Mouse (Mus musculus): ENCODE measurements around the gene Ptges. TPM values are rescaled to one million over a fixed set of nuclear protein-coding genes. Genes with fewer than 3 reads are reported as not detected.

Ptges gene
- polyA plus RNA-seq, 1 experiment from 2014 or later, result 0.18 TPM

DNA sequence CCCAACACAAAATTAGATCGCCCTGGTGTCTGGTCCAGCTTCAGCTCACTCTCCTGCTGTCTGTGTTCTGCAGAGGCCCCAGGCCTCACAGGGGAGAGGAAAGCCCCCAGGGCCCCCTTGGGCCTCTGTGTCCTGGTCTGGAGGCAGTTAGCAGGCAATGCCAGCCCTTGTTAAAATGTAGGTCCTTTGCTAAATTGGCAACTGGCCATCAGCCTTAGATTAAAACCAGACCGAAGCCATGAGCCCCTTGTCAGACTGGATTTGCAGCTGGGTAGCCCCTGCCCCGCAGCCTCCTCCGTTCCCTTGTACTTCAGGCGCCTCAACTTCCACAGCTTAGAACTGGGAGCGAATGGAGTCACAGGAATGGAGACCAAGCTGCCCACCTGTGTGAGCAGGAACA lies 57.0 kb downstream of the Ptges start:
- Histone ChIP-seq H3K9ac (no peak overlapping the region), H3K4me2 (no peak overlapping the region), H3K27ac (no peak overlapping the region), H3K4me3 (replicated peaks) (no peak overlapping the region), H3K4me1 (replicated peaks) (no peaks in the 10 kb centered on the region), H3K36me3 (no peaks in the 10 kb centered on the region), H3K9me3 (replicated peaks) (no peaks in the 10 kb centered on the region), H3K27me3 (no peaks in the 10 kb centered on the region)
- DNase-seq, result no peak
- 71% methylated on average over 6 of the region's 6 CpGs for WGBS (ENCODE audit: insufficient replicate concordance)
- ATAC-seq (ENCODE audit: low read depth), result no peak

DNA sequence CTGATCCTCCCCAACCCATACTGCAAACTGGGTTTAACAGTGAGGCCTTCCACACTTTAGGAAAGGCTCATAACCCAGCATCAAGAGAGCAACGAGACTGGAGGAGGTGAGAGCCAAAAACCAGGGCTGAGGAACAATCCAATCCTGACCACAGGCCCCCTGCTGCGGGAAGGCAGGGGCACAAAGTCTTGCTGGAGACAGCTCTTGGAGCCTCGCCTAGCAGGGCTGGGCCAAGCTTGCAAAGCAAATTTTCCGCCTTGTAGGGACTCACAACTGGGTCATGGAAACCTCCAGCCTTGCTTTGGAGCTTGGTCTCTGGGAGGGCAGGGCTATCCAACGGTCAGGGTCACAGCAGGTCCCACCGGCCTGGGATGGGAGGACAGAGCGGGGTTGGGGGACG lies 58.8 kb downstream of the Ptges start:
- 61% methylated on average over 8 of the region's 8 CpGs for WGBS (ENCODE audit: insufficient replicate concordance)

DNA sequence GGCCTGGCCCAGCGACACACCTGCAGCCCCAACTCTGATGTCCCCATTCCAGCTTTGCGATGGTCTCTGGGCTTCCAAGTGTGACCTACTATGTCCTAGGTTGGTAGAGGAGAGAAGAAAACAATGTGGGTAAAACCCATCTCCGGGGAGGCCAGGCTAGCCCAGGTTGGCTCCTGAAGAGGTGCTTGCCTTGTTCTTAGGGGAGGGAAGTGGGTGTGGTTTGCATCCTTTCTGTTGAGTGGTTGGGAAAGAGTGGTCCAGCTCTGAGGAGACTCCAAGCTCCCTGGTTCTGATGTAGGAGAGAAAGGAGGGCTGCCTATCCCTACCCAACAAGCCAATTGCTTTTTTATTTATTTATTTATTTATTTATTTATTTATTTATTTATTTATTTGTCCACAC lies 64.2 kb downstream of the Ptges start:
- no peak overlapping the region for H3K4me3 ChIP-seq (replicated peaks)
- H3K4me2 ChIP-seq, result peak overlapping the region; percentile 44; the same call in 1 of the 2 replicates
- no peak for DNase-seq
- 42% methylated on average over 3 of the region's 3 CpGs for WGBS (ENCODE audit: insufficient replicate concordance)
- no peaks in the 10 kb centered on the region for H3K36me3 ChIP-seq
- no peak overlapping the region for H3K9ac ChIP-seq
- H3K4me1 ChIP-seq (replicated peaks), result peaks cover 7% of the 10 kb centered on the region
- no peak overlapping the region for H3K27ac ChIP-seq
- peaks cover 52% of the 10 kb centered on the region for H3K27me3 ChIP-seq
- no peak for ATAC-seq (ENCODE audit: low read depth)
- no peaks in the 10 kb centered on the region for H3K9me3 ChIP-seq (replicated peaks)

More for the DNA sequence above, 58.8 kb downstream of the Ptges start:
- Histone ChIP-seq H3K27ac (no peak overlapping the region), H3K9ac (no peak overlapping the region), H3K27me3 (peaks cover 14% of the 10 kb centered on the region), H3K9me3 (replicated peaks) (no peaks in the 10 kb centered on the region), H3K4me2 (no peak overlapping the region), H3K36me3 (no peaks in the 10 kb centered on the region), H3K4me1 (replicated peaks) (no peaks in the 10 kb centered on the region), H3K4me3 (replicated peaks) (no peak overlapping the region)
- no peak for DNase-seq
- no peak for ATAC-seq (ENCODE audit: low read depth)

DNA sequence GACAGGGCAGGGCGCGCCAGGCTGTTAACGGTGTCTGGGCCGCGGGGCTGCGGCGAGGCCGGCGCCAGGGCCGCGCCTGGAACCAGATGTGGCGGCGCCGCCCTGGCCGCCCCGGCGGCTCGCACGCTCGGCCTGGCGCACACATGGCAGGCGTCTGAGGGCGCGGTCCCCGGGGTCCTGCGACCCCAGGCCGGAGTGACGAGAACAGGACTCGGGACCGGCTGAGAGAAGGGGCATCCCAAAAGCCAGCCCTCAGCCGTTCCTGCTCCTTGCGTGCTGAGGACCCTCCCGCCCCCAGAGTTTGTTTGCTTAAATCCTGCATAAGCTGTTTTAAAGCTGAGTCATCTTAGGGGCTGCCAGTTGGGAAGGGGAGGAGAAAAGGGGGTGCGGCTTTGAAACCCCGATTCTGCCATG lies 64.7 kb downstream of the Ptges start:
- Histone ChIP-seq H3K27ac (no peak overlapping the region), H3K4me2 (peak overlapping the region; percentile 44), H3K4me3 (replicated peaks) (peak overlapping the region; percentile 18; the same call in 1 of the 2 replicates), H3K9me3 (replicated peaks) (no peaks in the 10 kb centered on the region), H3K36me3 (no peaks in the 10 kb centered on the region), H3K9ac (no peak overlapping the region), H3K4me1 (replicated peaks) (peaks cover 7% of the 10 kb centered on the region), H3K27me3 (peaks cover 52% of the 10 kb centered on the region)
- 5% methylated on average over 35 of the region's 35 CpGs for WGBS (ENCODE audit: insufficient replicate concordance)
- ATAC-seq (ENCODE audit: low read depth) (no peak), DNase-seq (no peak)

DNA sequence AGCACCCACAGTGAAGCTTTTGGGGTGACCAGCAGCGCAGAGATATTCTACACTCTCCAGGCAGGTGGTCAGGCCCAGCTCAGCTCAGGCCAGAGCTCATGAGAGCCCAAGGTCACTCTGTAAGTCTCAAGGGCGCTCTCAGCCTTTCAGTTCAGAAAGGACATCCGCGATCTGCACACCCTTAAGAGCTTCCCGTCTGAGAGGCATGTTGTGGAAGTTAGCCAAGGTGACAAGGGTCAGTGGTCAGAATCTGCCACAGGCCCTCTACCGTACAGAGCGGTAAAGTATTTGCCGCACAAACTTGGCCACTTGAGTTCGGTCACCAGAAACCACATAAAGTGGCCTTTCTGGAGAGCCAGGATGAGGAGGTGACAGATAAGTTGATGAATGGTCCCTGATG lies 66.1 kb downstream of the Ptges start:
- H3K27me3 ChIP-seq, result peaks cover 52% of the 10 kb centered on the region
- H3K36me3 ChIP-seq, result no peaks in the 10 kb centered on the region
- 39% methylated on average over 9 of the region's 9 CpGs for WGBS (ENCODE audit: insufficient replicate concordance)
- no peak for ATAC-seq (ENCODE audit: low read depth)
- H3K9me3 ChIP-seq (replicated peaks), result no peaks in the 10 kb centered on the region
- H3K4me2 ChIP-seq, result no peak overlapping the region
- no peak overlapping the region for H3K27ac ChIP-seq
- no peak overlapping the region for H3K9ac ChIP-seq
- peaks cover 7% of the 10 kb centered on the region for H3K4me1 ChIP-seq (replicated peaks)
- H3K4me3 ChIP-seq (replicated peaks), result no peak overlapping the region
- no peak for DNase-seq

DNA sequence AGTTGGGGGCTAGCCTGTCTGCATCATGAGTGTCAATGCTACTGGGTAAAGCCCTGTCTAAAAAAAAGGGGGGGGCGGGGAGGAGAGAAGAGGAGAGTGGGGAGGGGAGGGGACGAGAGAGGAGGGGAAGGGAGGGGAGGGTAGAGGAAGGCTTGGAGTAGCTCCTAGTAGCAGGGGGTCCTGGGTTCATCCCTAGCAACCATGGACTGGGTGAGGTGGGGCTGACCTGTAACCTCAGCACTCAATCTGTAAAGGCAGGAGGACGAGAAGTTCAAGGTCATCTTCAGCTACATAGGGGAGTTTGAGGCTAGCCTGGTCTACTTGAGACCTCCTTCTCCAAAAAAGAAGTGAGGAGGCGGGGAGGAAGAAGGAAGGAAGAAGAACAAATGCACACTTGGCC lies 67.6 kb downstream of the Ptges start:
- 40% methylated on average over 4 of the region's 4 CpGs for WGBS (ENCODE audit: insufficient replicate concordance)
- no peak overlapping the region for H3K27ac ChIP-seq
- H3K27me3 ChIP-seq, result peaks cover 53% of the 10 kb centered on the region
- H3K4me2 ChIP-seq, result no peak overlapping the region
- no peak overlapping the region for H3K4me3 ChIP-seq (replicated peaks)
- H3K4me1 ChIP-seq (replicated peaks), result peaks cover 7% of the 10 kb centered on the region
- H3K9ac ChIP-seq, result no peak overlapping the region
- ATAC-seq (ENCODE audit: low read depth) (no peak), DNase-seq (no peak)
- H3K36me3 ChIP-seq, result no peaks in the 10 kb centered on the region
- no peaks in the 10 kb centered on the region for H3K9me3 ChIP-seq (replicated peaks)

DNA sequence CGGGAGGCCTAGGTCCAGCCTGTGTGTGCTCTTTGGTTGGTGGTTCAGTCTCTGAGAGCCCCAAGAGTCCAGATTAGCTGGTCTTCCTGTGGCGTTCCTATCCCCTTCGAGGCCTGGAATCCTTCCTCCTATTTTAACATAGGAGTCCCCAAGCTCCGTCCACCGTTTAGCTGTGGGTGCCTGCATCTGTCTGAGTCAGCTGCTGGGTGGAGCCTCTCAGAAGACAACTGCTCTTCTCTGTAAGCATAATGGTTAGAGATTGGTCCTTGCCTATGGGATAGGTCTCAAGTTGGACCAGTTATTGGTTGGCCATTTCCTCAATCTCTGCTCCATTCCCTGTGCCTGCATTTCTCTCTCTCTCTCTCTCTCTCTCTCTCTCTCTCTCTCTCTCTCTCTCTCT lies 69.9 kb downstream of the Ptges start:
- no peaks in the 10 kb centered on the region for H3K9me3 ChIP-seq (replicated peaks)
- H3K27ac ChIP-seq, result no peak overlapping the region
- no peak overlapping the region for H3K4me2 ChIP-seq
- 51% methylated on average over 5 of the region's 5 CpGs for WGBS (ENCODE audit: insufficient replicate concordance)
- no peak overlapping the region for H3K4me3 ChIP-seq (replicated peaks)
- H3K9ac ChIP-seq, result no peak overlapping the region
- DNase-seq, result no peak
- ATAC-seq (ENCODE audit: low read depth), result no peak
- no peaks in the 10 kb centered on the region for H3K36me3 ChIP-seq
- peaks cover 30% of the 10 kb centered on the region for H3K27me3 ChIP-seq
- H3K4me1 ChIP-seq (replicated peaks), result peaks cover 5% of the 10 kb centered on the region

DNA sequence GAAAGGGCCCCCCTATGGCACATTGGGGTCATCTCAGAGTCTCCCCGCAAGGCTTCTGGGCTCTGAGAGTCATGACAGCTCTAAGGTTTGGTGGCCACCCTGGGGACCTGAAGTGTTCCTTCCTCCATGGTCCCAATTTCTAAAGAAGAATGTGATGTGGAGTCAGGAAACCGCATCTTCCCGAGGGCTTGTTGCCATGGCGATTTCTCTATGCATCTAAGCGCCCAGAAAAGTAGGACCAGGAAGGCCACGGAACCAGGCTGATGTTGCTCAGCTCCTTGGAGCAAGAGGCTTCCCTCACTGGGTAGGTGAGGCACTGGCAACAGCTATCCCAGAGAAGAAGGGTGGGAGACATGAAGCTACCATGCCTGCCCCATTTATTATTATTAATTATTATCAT lies 72.6 kb downstream of the Ptges start:
- no peak overlapping the region for H3K4me3 ChIP-seq (replicated peaks)
- no peak overlapping the region for H3K4me2 ChIP-seq
- no peak for ATAC-seq (ENCODE audit: low read depth)
- H3K4me1 ChIP-seq (replicated peaks), result no peaks in the 10 kb centered on the region
- no peak for DNase-seq
- no peaks in the 10 kb centered on the region for H3K36me3 ChIP-seq
- no peak overlapping the region for H3K27ac ChIP-seq
- WGBS (ENCODE audit: insufficient replicate concordance), result 65% methylated on average over 6 of the region's 6 CpGs
- no peak overlapping the region for H3K9ac ChIP-seq
- peaks cover 23% of the 10 kb centered on the region for H3K27me3 ChIP-seq
- no peaks in the 10 kb centered on the region for H3K9me3 ChIP-seq (replicated peaks)

DNA sequence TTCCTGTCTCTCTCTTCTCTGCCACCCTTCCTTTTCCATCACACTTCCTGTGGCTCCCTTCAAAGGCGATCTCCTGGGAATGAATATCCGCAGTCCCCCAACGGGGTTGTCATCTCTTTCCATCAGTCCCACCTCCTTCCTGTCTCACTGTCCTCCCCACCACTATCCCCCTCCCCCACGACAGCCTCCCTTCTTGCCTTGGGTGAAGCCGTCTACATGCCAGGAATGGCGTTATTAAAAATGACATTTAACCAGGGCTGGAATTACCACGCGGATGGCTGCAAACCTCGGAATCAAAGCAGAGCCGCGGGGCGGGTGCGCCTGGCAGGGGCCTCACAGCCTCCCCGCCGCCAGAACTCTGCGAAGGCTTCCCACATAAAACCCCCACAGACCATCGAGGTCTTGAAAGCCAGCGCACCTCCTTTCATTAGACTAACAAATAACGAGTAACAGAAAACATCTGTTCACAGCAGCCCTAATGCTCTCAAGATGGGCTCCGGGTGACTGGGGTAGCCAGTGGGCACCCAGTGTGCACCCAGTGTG lies 76.8 kb downstream of the Ptges start:
- no peak overlapping the region for H3K4me2 ChIP-seq
- peaks cover 56% of the 10 kb centered on the region for H3K27me3 ChIP-seq
- H3K4me3 ChIP-seq (replicated peaks), result no peak overlapping the region
- no peaks in the 10 kb centered on the region for H3K9me3 ChIP-seq (replicated peaks)
- 34% methylated on average over 20 of the region's 20 CpGs for WGBS (ENCODE audit: insufficient replicate concordance)
- H3K4me1 ChIP-seq (replicated peaks), result no peaks in the 10 kb centered on the region
- ATAC-seq (ENCODE audit: low read depth) (no peak), DNase-seq (no peak)
- H3K27ac ChIP-seq, result no peak overlapping the region
- H3K9ac ChIP-seq, result no peak overlapping the region
- no peaks in the 10 kb centered on the region for H3K36me3 ChIP-seq

DNA sequence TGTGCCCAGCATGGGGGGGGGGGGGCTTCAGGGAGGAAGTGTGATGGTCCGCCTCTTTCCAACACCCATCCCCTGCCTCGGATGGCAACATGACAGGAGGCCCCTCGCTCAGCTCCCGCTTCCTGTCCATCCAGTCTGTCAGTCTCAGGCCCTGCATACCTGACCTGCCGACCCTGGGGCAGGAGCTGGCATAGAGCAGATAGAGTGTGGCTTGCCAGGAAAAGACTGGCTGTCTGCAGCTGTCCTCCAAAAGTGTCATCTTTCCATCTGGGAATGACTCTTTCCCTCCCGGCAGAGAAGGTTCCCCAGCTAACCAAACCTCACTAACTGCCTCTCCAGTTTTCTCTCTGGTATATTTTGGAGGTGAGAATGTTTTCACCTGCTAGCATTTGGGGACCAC lies 79.1 kb downstream of the Ptges start:
- ATAC-seq (ENCODE audit: low read depth) (no peak), DNase-seq (no peak)
- no peaks in the 10 kb centered on the region for H3K36me3 ChIP-seq
- H3K4me1 ChIP-seq (replicated peaks), result 0 out of 2 replicates have a peak, but pooled peaks cover 4% of the 10 kb centered on the region
- H3K27ac ChIP-seq, result no peak overlapping the region
- WGBS (ENCODE audit: insufficient replicate concordance), result 32% methylated on average over 6 of the region's 6 CpGs
- H3K4me2 ChIP-seq, result no peak overlapping the region
- peaks cover 74% of the 10 kb centered on the region for H3K27me3 ChIP-seq
- no peaks in the 10 kb centered on the region for H3K9me3 ChIP-seq (replicated peaks)
- no peak overlapping the region for H3K4me3 ChIP-seq (replicated peaks)
- no peak overlapping the region for H3K9ac ChIP-seq

DNA sequence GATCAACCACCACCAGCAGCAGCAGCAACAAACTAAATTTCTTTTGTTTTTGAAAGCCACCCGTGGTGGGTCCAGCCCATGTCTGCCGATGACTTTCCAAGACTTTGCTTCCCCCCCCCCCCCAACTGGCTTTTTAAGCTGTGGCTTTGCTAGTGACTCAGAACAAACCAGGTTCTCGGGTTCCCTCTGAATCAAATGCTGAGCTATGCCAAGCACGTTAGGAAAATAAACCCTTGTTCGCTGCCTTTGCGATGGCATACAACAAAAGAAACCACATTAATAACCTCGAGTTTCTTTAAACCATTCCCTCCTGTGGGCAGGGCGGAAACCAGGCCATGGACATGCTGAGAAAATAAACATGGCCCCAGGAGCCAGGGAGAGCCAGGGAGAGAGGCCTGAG lies 81.5 kb downstream of the Ptges start:
- H3K9me3 ChIP-seq (replicated peaks), result no peaks in the 10 kb centered on the region
- H3K27ac ChIP-seq, result no peak overlapping the region
- DNase-seq (no peak), ATAC-seq (ENCODE audit: low read depth) (no peak)
- no peak overlapping the region for H3K9ac ChIP-seq
- peaks cover 9% of the 10 kb centered on the region; the same call in 1 of the 2 replicates for H3K4me1 ChIP-seq (replicated peaks)
- WGBS (ENCODE audit: insufficient replicate concordance), result 56% methylated on average over 8 of the region's 8 CpGs
- H3K36me3 ChIP-seq, result no peaks in the 10 kb centered on the region
- peaks cover 90% of the 10 kb centered on the region for H3K27me3 ChIP-seq
- H3K4me2 ChIP-seq, result no peak overlapping the region
- H3K4me3 ChIP-seq (replicated peaks), result no peak overlapping the region

DNA sequence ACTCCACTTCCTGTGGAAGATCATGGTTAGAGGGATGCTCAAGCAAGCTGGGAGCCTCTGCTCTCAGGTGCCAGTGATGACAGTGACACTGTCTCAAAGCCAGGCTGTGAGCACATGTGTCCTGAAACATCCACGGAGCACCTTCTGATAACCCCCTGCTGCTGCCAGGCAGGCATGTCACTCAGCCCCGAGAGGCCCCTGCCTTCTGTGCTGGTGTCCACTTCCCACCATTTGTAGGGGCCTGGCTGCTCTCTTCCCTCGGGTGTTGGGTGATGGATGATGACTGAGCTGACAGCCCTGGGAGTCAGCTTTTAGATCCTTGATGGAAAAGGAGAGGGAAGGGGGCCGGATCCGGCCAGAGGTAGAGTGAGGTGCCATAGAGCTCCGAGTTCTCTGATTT lies 82.9 kb downstream of the Ptges start:
- Histone ChIP-seq H3K27me3 (peaks cover 90% of the 10 kb centered on the region), H3K9me3 (replicated peaks) (no peaks in the 10 kb centered on the region), H3K27ac (no peak overlapping the region), H3K4me1 (replicated peaks) (peaks cover 9% of the 10 kb centered on the region; the same call in 1 of the 2 replicates), H3K4me2 (no peak overlapping the region), H3K4me3 (replicated peaks) (no peak overlapping the region), H3K36me3 (no peaks in the 10 kb centered on the region), H3K9ac (no peak overlapping the region)
- ATAC-seq (ENCODE audit: low read depth) (no peak), DNase-seq (no peak)
- WGBS (ENCODE audit: insufficient replicate concordance), result 32% methylated on average over 6 of the region's 6 CpGs
